Mouse (Mus musculus) intestine, embryonic 15.5 days (tissue): ENCODE data around the gene Sun2. TPM values are rescaled to one million over a fixed set of nuclear protein-coding genes. Genes with fewer than 3 reads are reported as not detected.
A peak's percentile ranks its signal among the peaks of the same experiment; 100 is the strongest.

Experiments used
- ATAC-seq: fragments of 200-750 bp; cut with Nextera tagmentation; 2 replicates; pipeline ENCODE4 v1.8.0; 2017; ENCODE audit warnings: moderate TSS enrichment, moderate library complexity
- H3K27ac ChIP-seq: fragments of 300-500 bp; sonication (generic); 2 replicates; pipeline ENCODE4 v1.5.1; 2015; ENCODE audit warnings: mild to moderate bottlenecking, inconsistent platforms
- H3K27me3 ChIP-seq: fragments of 300-500 bp; sonication (generic); replicated peaks from 2 replicates; pipeline ENCODE4 v1.6.1; 2015; ENCODE audit warnings: inconsistent platforms
- H3K36me3 ChIP-seq: fragments of 300-500 bp; sonication (generic); 2 replicates; pipeline ENCODE4 v1.6.1; 2015; ENCODE audit warnings: inconsistent platforms
- H3K4me1 ChIP-seq: fragments of 300-500 bp; sonication (generic); replicated peaks from 2 replicates; pipeline ENCODE4 v1.6.1; 2015; ENCODE audit warnings: inconsistent platforms
- H3K4me2 ChIP-seq: fragments of 300-500 bp; sonication (generic); replicated peaks from 2 replicates; pipeline ENCODE4 v1.6.1; 2015; ENCODE audit warnings: mild to moderate bottlenecking, inconsistent platforms
- H3K4me3 ChIP-seq: fragments of 300-500 bp; sonication (generic); replicated peaks from 2 replicates; pipeline ENCODE4 v1.5.1; 2015; ENCODE audit warnings: inconsistent platforms
- H3K9ac ChIP-seq: fragments of 300-500 bp; sonication (generic); 2 replicates; pipeline ENCODE4 v1.6.1; 2015; ENCODE audit warnings: inconsistent platforms
- H3K9me3 ChIP-seq: fragments of 300-500 bp; sonication (generic); 2 replicates; pipeline ENCODE4 v1.6.1; 2016; ENCODE audit warnings: inconsistent platforms
- WGBS: fragments of 180-500 bp; shearing (Covaris S2); methylation state at CpG from one replicate; pipeline ENCODE4 v1.1.7; 2015; 5-methylcytosine and 5-hydroxymethylcytosine counted together
- polyA plus RNA-seq: library from polyadenylated mRNA; unstranded; fragments of >200 nt; fragmentation: Nextera tagmentation; extraction: Ambion mirVana; gene quantifications from 2 replicates; pipeline ENCODE4 v1.2.1, GENCODE M21; 2015

The Sun2 gene
- polyA plus RNA-seq, 1 experiment from 2014 or later: 3.4 TPM

- no peak for ATAC-seq
- no peaks in the 10 kb centered on the region for H3K36me3 ChIP-seq
- H3K9me3 ChIP-seq: no peaks in the 10 kb centered on the region
- peak overlapping the region; percentile 92 for H3K4me3 ChIP-seq
- peak overlapping the region; percentile 34; the same call in 1 of the 2 replicates for H3K27ac ChIP-seq
- peaks cover 34% of the 10 kb centered on the region for H3K4me1 ChIP-seq
- H3K27me3 ChIP-seq: no peaks in the 10 kb centered on the region
- H3K4me2 ChIP-seq: peak overlapping the region; percentile 80
- peak overlapping the region; percentile 31; the same call in 1 of the 2 replicates for H3K9ac ChIP-seq
- 10% methylated on average over 24 of the region's 24 CpGs for WGBS
These were observed 52.5 kb downstream of the Sun2 start for GRCm38 (mm10) chr15:79689662-79690425.

GRCm38 (mm10) chr15:79688268-79688956 lies 53.9 kb downstream of the Sun2 start:
- H3K36me3 ChIP-seq: no peaks in the 10 kb centered on the region
- no peak for ATAC-seq
- H3K4me2 ChIP-seq: peak overlapping the region; percentile 75
- no peaks in the 10 kb centered on the region for H3K9me3 ChIP-seq
- no peaks in the 10 kb centered on the region for H3K27me3 ChIP-seq
- H3K27ac ChIP-seq: peak overlapping the region; percentile 96
- peak overlapping the region; percentile 91 for H3K9ac ChIP-seq
- 5% methylated on average over 8 of the region's 8 CpGs for WGBS
- peak overlapping the region; percentile 96 for H3K4me3 ChIP-seq
- H3K4me1 ChIP-seq: peaks cover 46% of the 10 kb centered on the region

DNA sequence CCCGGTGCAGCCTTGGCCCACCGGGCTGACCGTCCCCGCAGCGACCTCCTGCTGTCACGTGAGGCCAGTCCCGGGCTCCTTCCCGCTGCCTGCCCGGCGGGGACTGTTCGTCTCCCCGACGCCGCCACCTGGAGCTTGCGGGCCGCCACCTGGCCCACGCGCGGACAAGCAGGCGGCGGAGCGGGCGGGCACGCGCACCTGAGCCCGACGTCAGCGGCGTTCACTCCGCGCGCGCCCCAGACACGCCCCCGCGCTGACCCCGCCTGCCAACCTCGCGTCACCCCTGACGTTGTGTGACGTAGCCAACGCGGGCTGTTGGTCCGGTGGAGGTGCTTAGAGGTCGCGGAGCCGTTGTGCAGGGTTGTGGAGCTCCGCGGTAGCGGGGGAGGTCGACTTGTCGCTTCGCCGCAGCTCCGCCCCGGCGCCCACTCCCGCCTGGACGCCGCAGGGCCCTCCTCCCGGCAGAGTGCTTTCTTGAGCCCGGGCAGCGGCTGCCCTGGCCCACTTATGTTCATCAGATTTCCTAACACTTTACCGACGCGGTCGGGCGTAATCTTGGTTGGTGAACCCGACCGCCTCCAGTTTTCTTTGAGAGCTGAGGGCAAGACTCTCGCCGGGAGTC lies 54.6 kb downstream of the Sun2 start, which contains the start of gene Josd1:
Gene Josd1 (minus strand): TSS at position 274 of the 622 bp plus-strand sequence.
- ATAC-seq: peak; percentile 79
- H3K4me2 ChIP-seq: peak within 1 kb of the TSS; percentile 75
- no peaks in the 10 kb centered on the region for H3K27me3 ChIP-seq
- under 1% methylated on average over 72 of the region's 72 CpGs for WGBS
- peak within 1 kb of the TSS; percentile 96 for H3K4me3 ChIP-seq
- H3K9me3 ChIP-seq: no peaks in the 10 kb centered on the region
- peaks cover 52% of the 10 kb centered on the region for H3K4me1 ChIP-seq
- H3K27ac ChIP-seq: peak within 1 kb of the TSS; percentile 96
- no peaks in the 10 kb centered on the region for H3K36me3 ChIP-seq
- H3K9ac ChIP-seq: peak within 1 kb of the TSS; percentile 91

DNA sequence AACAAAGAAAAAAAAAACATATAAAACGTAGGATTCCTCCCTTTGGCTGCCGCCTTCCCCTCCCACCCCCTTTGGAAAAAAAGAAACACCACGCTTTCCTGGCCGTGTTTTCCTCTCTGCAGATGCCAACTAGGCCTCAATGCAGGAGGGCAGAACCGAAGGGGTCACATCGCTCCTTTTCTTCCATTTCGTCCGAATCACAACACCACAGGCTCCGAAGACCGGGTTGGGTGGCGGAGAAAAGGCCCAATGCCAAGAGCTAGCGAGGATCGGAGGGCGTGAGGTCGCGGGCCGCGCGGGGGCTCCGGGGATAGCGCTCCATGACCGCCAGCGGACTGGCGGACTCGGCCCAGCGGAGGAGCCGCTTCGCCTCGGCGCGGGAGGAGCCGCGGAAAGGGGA lies 55.2 kb downstream of the Sun2 start:
- Histone ChIP-seq H3K4me3 (peak overlapping the region; percentile 96), H3K27me3 (no peaks in the 10 kb centered on the region), H3K4me1 (peaks cover 49% of the 10 kb centered on the region), H3K9ac (peak overlapping the region; percentile 91), H3K36me3 (no peaks in the 10 kb centered on the region), H3K27ac (peak overlapping the region; percentile 96), H3K9me3 (no peaks in the 10 kb centered on the region), H3K4me2 (peak overlapping the region; percentile 75)
- no peak for ATAC-seq
- WGBS: under 1% methylated on average over 33 of the region's 33 CpGs

DNA sequence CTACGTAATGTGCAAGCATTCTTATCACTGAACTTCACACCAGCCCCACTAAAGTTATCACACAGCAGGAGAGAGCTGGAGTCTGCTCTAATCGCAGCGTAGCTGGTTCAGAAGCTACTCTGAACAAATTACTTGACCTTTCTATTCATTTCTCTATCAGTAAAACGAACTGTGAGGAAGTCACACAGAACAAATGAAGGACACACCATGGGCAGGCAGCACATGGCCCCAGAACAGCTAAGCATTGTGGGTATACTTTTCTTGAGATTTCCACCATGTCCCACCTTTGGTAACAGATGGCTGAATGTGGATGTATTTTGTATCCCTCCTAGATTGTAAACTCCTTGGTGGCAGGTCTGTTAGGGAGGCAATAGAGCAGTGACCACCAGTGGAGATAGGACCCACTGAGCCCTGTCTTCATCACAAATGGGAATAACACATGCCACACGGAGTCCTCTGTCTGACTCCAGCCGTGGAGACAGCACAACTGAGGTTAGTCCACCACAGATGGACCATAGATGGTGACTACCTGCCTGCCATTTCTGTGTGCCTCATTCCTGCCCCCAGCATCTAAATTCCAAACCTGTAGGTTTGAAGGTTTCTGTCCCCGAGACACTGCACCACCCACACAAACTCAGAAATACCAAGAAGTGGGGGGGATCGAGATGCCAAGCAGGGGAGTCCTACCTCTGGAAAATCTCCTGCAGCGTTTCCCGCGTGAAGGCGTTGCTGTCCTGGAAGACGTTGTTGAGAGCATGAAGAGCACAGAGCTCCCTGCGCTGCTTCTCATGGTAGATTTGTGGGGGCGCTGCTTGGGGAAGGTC lies 56.1 kb downstream of the Sun2 start:
- ATAC-seq: no peak
- Histone ChIP-seq H3K4me2 (peak overlapping the region; percentile 75), H3K27ac (no peak overlapping the region), H3K27me3 (no peaks in the 10 kb centered on the region), H3K4me3 (peak overlapping the region; percentile 96), H3K4me1 (peaks cover 43% of the 10 kb centered on the region), H3K9ac (peak overlapping the region; percentile 91), H3K36me3 (no peaks in the 10 kb centered on the region), H3K9me3 (no peaks in the 10 kb centered on the region)
- 11% methylated on average over 15 of the region's 15 CpGs for WGBS

- WGBS: 19% methylated on average over 6 of the region's 6 CpGs
These were observed 57.1 kb downstream of the Sun2 start for GRCm38 (mm10) chr15:79685141-79685641.

GRCm38 (mm10) chr15:79684616-79685015 lies 57.7 kb downstream of the Sun2 start:
- no peak overlapping the region for H3K9ac ChIP-seq

More at GRCm38 (mm10) chr15:79685141-79685641, 57.1 kb downstream of the Sun2 start:
- ATAC-seq: no peak
- Histone ChIP-seq H3K4me1 (peaks cover 43% of the 10 kb centered on the region), H3K9ac (peak overlapping the region; percentile 91), H3K27me3 (no peaks in the 10 kb centered on the region), H3K4me2 (peak overlapping the region; percentile 75), H3K36me3 (no peaks in the 10 kb centered on the region), H3K9me3 (no peaks in the 10 kb centered on the region), H3K4me3 (peak overlapping the region; percentile 96), H3K27ac (no peak overlapping the region)

DNA sequence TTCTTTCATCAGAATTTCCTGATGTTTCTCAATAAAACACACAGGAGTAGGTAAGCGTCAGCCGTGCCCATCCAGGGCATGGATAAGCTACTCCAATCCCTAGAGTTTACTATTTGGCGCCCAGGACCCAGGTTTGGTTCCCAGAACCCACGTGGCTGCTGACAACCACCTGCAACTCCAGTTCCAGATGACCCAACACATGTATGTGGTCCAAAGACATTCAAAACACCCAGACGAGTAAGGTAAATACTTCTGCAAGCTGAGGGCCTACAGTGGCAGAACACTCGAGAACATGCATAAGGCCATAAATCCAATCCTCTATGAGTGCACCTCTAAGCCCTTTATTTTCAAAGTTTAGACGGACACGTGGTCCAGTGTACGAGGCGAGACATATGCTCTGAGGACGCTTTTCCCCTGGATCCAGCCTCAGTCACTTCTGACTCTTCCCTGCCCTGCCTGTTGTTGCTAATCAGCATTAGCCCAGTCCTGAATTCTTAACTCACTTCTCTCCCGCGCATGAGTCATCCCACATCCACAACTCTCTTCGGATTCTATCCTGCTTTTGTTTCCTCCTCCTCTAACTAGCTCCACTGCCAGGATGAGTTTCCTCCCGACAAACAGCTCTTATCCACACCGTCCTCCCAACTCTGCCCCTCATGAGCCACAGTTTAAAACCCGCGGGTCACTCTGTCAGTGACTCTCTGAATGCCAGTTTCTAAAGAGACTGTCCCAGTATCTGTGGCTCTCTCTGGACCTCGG lies 58.5 kb downstream of the Sun2 start:
- 55% methylated on average over 19 of the region's 19 CpGs for WGBS
- Histone ChIP-seq H3K36me3 (0 out of 2 replicates have a peak, but pooled peaks cover 3% of the 10 kb centered on the region), H3K9ac (no peak overlapping the region), H3K27me3 (no peaks in the 10 kb centered on the region), H3K9me3 (no peaks in the 10 kb centered on the region), H3K4me2 (peak overlapping the region; percentile 75), H3K27ac (no peak overlapping the region), H3K4me3 (no peak overlapping the region), H3K4me1 (peaks cover 43% of the 10 kb centered on the region)
- no peak for ATAC-seq

More at GRCm38 (mm10) chr15:79684616-79685015, 57.7 kb downstream of the Sun2 start:
- Histone ChIP-seq H3K4me1 (peaks cover 43% of the 10 kb centered on the region), H3K36me3 (0 out of 2 replicates have a peak, but pooled peaks cover 2% of the 10 kb centered on the region), H3K27ac (no peak overlapping the region), H3K9me3 (no peaks in the 10 kb centered on the region), H3K4me3 (no peak overlapping the region), H3K27me3 (no peaks in the 10 kb centered on the region), H3K4me2 (peak overlapping the region; percentile 75)
- WGBS: 82% methylated on average over 6 of the region's 6 CpGs
- no peak for ATAC-seq

DNA sequence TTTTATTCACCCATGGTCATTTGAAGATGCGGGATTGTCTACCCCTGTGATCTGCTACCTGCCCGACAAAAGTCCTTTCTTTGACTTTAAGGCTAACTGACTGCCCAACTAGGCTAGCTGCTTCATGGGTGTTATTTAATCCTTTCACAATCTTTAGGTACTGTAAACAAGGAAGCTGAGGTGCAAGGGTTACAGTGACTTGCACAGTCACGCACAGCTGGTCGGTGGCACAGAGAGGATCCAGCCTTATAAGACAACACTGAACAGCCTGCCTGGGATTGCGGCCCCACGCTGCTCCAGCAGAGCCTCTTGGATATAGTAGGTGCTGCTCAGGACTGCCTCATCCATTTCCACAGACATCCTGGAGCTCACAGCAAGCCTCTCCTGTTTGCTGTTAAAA lies 59.2 kb downstream of the Sun2 start:
- Histone ChIP-seq H3K4me1 (peaks cover 38% of the 10 kb centered on the region), H3K9me3 (no peaks in the 10 kb centered on the region), H3K36me3 (0 out of 2 replicates have a peak, but pooled peaks cover 3% of the 10 kb centered on the region), H3K27me3 (no peaks in the 10 kb centered on the region), H3K4me3 (no peak overlapping the region), H3K4me2 (peak overlapping the region; percentile 75; the same call in 1 of the 2 replicates), H3K9ac (no peak overlapping the region), H3K27ac (no peak overlapping the region)
- ATAC-seq: no peak
- WGBS: 72% methylated on average over 6 of the region's 6 CpGs

GRCm38 (mm10) chr15:79681973-79682372 lies 60.4 kb downstream of the Sun2 start:
- H3K4me1 ChIP-seq: peaks cover 38% of the 10 kb centered on the region
- H3K27ac ChIP-seq: no peak overlapping the region
- H3K4me2 ChIP-seq: no peak overlapping the region

GRCm38 (mm10) chr15:79677936-79678335 lies 64.4 kb downstream of the Sun2 start:
- Histone ChIP-seq H3K9ac (no peak overlapping the region), H3K4me3 (no peak overlapping the region), H3K4me2 (no peak overlapping the region), H3K4me1 (peaks cover 4% of the 10 kb centered on the region), H3K9me3 (no peaks in the 10 kb centered on the region), H3K36me3 (peaks cover 38% of the 10 kb centered on the region), H3K27me3 (no peaks in the 10 kb centered on the region), H3K27ac (no peak overlapping the region)
- WGBS: 73% methylated on average over 2 of the region's 2 CpGs
- ATAC-seq: no peak

More at GRCm38 (mm10) chr15:79681973-79682372, 60.4 kb downstream of the Sun2 start:
- Histone ChIP-seq H3K27me3 (no peaks in the 10 kb centered on the region), H3K4me3 (no peak overlapping the region), H3K36me3 (0 out of 2 replicates have a peak, but pooled peaks cover 3% of the 10 kb centered on the region), H3K9ac (no peak overlapping the region), H3K9me3 (no peaks in the 10 kb centered on the region)
- 87% methylated on average over 4 of the region's 4 CpGs for WGBS
- ATAC-seq: 0 out of 2 replicates have a peak, but pooled peaks have one; percentile 24
